Mouse (Mus musculus) testis, adult 2 months (tissue): ENCODE measurements around the gene Meox1.

Experiments used
- CTCF ChIP-seq: fragments of 200-500 bp; IDR thresholded peaks from 2 replicates; pipeline ENCODE4 v1.5.1; 2012; ENCODE audit warnings: low read depth, mild to moderate bottlenecking, inconsistent platforms, low read length, moderate library complexity; ENCODE audit not compliant: control insufficient read depth, insufficient read depth, insufficient replicate concordance
- POLR2A ChIP-seq: fragments of 200-500 bp; IDR thresholded peaks from 2 replicates; pipeline ENCODE4 v1.6.1; 2012; ENCODE audit warnings: low read depth, mild to moderate bottlenecking, inconsistent platforms, low read length, moderate library complexity; ENCODE audit not compliant: control insufficient read depth

GRCm38 (mm10) chr11:101867513-101868052 lies 26.6 kb downstream of the Meox1 start:
- TF ChIP-seq POLR2A (no peak), CTCF (no peak)
